Mouse (Mus musculus) testis, postnatal 10 days (tissue): Measurements from ENCODE around the gene Gtf2e1.

Source experiments
- DNase-seq: peaks from one replicate; pipeline ENCODE4 v3.0.0; 2021; ENCODE audit warnings: low spot score

Gene Gtf2e1

DNA sequence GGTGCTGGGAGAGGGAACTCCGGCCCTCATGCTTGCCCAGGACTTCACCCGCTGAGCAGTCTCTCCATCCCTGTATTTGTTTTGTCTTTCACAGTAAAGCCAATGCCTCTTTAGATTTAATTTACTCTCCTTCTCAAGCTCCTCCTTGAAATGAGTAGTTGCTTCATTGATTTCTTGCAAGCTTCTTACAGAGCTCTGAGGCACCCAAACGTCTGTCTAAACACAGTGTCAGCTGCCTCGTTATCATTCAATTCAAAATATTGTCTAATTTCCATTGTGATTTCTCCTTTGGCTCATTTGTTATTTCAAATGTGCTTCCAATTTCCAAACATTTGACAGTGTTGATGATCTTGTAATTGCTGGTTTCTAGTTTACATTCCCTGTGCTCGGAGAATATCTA, 6.7 kb upstream of the Gtf2e1 start:
- no peak for DNase-seq

DNA sequence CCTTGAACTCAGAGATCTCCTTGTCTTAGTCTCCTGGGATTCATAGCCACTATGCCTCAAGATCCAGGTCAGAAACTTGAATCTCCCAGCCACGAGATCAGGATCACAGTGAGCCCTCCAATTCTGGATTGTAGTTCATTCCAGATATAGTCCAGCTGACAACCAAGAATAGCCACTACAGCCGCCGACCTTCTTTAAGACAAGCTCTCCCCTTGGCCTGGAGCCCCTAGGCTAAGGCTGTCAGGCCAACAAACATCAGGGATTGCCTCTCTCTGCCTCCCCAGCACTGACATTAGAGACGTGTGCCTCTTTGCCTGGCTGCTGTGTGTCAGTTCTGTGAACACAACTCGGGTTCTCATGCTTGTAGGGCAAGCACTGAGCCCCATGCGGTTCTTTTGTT, 1.2 kb upstream of the Gtf2e1 start:
- no peak for DNase-seq

DNA sequence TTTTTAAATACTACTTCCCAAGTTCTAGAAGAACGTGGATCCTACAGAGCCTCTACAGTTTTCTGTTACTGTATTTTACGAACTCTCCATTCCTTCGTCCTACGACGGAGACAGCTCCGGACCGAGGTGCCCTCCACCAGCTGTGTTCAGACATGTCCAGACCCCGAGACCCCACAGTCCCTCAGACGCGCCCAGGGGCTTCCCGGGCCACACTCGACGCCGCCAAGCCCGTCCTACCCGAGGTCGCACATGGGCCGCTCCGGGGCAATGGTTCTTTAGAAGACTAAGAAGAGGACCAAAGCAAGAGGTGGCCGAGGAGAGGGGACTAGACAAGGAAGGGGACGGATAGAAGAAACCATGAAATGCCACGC, 364 bp downstream of the Gtf2e1 start:
- DNase-seq = no peak

DNA sequence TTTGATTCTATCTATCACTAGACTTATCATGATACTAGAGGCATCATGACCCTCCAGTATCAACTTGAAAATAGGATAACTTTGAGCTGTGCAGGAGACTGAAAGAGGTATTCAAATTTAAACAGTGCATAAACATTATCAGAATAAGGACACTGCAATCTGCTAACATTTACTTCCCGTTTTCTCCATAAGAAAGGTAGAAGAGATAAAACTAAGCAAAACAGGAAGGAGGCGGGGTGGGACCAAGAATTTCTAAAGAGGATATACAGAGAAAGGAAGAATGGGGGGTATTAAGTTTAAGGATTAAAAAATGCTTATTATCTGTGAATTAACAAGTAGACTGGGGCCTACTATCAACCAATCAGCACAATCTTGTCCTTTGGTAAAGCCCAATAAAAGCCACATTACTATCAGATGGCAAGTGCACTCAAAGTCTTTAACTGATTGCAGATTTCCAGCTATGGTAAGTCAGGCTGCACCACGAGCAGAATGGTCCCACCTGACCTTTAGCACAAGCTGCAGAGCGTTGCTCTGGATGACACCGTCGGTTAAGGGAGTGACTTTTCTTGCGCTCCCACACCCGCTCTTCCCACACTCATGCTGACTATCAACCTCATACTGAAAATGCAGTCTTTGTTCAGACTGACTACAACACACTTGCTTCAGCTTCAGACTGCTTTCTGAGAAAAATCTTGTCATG, 6.1 kb downstream of the Gtf2e1 start:
- no peak for DNase-seq

DNA sequence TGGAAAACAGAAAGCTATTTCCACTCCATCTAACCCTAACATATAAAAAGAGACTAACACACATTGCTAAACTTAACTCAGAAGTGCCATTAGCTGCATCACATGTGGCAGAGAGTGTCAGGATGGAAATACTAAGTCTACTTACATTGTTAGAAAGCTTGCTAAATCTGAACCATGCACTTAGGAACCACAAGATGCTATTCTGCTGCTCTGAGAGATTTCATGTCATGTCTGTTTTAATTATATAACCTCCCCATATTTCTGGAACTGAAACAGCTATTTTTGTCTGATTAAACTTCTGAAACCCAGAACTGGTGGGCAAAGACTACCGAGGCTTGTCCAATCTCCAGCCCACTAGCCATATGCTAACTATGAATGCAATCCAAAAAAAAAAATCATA, 7.5 kb downstream of the Gtf2e1 start:
- DNase-seq = no peak

DNA sequence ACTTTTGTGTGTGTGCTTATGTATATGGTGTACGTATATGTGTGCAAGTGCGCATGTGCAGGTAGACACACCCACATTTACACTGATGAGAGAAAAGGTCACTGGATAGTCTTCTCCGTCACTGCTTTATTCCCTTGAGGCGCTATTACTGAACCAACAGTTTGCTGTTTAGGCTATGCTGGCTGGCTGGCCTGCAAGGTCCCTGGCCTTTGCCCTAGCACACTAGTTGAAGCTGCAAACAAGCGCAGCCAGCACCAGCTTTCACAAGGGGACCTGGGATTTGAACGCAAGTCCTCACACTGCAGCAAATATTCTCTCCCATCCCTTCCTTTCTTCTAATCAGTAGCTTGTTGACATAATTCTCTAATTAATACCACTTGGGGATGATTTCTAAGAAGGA, 9.4 kb downstream of the Gtf2e1 start:
- DNase-seq = no peak

DNA sequence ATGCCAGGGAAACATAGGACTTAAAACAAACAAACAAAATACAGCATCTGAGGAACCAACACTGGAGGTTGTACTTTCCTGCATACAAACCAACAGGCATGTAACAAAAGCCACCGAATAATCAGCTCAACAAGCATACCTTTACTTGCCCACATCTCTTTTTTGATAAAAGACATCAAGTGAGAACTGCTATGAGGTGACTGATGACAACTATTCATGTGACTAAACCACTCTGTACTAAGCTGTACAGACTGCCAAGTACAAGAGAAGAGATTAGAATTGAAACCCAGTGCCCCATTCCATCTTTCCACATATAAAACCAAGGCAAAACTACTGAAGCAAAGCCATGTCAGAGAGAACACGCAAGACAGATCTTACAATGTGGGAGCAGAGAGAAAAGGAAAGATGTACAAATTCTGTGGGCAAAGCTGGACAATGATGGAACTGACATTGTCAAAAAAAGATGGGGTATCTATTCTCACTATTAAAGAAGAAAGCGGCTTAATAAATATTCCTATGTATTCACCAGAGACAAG, 12.8 kb downstream of the Gtf2e1 start:
- no peak for DNase-seq

DNA sequence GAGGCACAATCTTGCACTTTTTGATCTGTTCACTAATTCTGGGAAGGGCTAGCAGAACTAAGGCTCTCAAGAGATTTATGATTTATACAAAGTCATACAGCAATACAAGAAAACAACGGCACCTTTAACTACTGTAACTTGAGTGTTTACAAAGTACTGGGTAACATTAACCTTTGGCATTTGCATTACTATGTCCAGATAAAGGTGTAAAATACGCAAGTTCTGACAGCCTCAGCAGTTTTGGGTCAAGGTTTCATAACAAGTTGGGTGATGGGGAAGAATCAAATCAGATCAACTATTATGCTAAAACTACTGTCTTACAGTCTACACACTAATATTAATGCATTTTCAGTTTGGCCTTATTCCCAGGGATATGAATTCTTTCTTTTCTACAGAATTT, 14.5 kb downstream of the Gtf2e1 start:
- no peak for DNase-seq

DNA sequence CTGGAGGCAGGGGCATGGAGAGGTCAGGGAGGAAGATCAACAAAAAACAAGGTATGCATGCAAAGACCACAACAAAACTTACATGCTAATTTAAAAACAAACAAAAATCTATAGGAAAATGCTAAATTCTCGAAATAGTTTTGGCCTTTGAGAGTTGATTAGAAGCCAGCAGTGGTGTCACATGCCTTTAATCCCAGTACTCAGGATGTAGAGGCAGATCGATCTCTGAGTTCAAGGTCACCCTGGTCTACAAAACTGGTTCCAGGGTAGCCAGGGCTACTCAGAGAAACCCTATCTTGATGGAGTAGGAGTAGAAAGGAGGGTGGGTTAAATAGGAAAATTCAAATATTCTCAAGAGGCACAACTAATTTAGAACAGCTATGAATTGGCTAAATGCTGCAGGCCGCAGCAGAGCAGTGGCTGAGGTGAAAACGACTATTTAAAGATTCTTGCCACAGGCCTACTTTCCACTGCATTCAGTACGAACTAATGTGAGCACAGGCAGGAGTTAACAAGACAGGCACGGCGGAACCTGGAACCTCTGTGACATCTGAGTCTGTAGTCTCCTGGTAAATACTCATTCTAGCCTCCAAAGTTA, 17.4 kb downstream of the Gtf2e1 start:
- DNase-seq = no peak

DNA sequence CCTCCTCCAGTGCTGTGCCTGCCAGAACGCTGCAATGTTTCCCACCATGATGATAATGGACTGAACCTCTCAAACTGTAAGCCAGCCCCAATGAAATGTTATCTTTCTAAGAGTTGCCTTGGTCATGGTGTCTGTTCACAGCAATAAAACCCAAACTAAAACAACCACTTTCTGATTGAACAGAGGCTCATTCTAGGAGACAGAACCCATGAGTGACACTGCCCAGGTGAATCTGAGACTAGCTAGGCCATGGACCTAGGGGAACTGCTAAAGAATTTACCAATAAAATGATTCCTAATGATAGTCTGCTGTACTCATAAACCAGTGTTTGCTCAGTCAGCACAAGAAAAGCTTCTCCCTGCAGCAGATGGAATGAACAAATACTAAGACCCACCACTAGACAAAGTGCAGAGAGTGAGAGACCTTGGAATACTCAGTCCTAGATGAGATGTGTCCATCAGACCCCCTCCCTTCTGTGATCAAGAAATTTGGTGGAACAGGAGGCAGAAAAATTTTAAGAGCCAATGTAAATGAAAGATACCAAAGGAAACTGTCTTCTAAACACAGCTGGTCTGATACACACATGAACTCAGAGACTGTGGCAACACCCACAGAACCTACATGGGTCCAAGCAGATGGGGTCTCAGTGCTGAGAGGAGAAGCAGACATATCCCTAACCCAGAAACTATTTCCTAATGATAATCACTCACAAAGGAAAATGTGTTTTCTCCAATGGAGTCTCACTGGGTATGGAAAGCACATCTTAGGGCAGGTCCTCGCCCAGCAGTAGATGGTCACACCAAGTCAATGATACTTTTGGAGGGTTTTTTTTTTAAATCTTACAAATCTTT, 19.2 kb downstream of the Gtf2e1 start:
- DNase-seq = no peak

DNA sequence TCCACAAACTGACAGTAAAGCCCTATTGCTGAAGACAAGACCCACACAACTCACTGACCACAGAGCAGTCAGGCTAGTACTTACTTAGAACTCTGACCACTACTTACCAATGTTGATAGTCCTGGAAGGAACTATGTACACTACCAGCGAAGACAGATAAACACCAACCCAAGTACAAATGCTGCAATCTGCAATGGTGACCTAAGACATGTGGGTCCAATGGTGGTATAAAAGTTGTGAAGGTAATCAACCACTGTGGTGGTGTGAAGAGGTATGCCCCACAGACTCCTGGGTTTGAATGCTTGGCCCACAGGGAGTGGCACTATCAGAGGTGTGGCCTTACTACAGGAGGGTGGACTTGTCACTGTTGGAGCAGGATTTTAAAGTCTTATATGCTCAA, 19.9 kb downstream of the Gtf2e1 start:
- no peak for DNase-seq

DNA sequence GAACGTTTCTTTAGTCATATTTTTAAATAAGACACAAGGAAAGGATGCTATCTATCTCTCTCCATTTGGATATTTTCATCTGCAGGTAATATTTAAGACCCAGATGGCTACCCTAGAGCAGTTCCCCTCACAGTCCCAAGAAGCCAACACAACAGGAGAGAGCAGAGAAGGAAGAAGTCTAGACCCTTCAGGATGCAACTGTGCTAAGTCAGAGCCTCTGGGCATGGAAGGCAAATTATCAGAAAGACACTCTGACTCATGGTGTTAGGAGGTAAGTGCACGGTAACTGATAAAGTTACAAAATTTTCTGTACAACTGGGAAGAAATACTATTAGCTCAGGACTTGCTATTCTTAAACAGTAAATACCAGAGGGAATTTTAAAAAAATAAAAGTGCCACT, 20.9 kb downstream of the Gtf2e1 start:
- no peak for DNase-seq

DNA sequence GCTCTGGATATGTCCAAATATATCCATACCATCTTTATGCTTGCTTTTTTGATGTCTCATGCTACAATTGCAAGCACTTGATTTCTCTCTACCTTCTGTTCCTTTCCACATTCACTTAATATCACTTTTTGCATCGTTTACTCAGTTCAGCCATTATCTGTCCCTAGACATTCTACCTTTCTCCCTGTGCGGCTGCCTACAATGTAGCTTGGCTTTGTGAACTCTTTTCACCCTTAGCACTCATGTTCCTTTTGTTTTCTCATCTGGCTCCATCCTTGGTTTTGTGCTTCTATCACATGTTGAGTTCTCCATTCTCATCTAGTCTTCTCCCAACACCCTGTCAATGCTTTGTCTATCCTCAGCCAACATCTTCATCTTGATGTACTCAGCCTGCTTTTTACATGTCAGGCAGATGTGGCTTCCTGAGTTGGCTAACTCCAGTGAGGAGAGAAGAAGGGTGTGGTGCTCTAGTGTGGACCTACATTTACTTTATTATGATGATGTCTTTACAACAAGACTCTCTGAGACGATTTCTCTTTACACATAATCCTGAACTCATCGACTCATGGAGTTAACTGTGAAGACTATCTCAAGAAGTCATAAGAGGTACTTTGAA, 21.9 kb downstream of the Gtf2e1 start:
- no peak for DNase-seq

DNA sequence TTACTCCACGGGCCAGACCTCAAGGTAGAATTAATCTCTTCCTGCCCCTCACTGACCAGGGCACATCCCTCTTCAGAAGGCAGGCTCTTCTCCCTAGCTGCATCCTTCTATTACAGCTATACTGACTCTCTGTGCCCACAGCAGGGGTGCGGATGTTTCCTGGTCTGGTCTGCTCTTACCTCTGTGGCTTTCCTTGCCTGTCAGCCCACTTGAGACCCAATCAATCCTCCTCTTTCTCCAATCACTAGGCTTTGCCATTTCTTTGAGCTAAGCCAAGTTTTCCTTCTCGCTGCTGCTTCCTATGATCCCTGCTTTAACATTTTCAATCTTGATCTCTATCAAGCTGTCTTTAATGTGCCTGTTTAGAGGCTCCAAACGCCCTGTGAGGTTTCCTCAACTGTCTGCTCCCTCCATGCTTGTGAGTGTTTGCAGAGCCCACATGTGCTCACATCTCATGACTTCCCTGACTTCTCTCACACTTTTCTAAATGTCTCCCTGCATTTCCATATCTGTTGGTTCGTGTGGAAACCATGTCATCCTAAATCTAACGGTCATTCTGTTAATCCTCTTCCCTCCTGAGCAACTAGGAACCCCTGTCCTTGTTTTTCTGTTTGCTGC, 23.1 kb downstream of the Gtf2e1 start:
- DNase-seq = no peak

DNA sequence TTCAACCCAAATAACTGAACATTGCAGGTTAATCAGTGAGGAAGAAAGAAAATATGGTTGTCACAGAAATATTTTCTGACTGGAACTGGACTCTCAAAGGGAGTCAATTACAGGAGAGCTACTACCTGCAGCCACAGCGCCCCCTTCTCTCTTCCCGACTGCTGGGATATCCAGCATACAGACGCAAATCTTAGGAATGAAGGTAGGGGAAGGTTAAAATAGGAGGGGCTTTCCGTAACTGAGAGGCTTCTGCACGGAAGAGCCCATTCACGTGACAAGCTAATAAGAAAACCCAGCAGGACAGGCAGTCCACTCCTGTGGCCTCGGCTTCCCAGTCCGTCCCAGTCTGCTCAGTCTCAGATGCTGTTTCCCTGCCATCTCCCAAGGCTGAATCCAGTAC, 24.9 kb downstream of the Gtf2e1 start:
- no peak for DNase-seq

DNA sequence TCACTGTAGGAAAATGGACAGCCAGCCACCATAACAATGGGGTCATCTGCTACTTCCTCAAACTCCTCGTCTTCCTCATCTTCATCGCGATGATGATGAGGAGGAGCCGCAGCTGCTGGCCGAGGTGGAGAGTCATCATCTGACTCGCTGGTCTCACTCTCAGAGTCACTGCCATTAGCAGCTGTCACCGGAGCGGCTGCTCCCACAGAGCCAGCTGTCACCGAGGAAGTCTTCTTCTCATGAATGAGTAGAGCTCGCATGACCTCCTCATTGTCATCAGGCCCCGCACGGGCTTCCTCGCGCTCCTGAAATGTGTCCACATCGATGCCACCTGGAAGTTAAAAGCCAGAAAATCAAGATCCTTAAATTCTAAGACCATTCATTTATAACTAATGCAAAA, 28.1 kb downstream of the Gtf2e1 start:
- no peak for DNase-seq

DNA sequence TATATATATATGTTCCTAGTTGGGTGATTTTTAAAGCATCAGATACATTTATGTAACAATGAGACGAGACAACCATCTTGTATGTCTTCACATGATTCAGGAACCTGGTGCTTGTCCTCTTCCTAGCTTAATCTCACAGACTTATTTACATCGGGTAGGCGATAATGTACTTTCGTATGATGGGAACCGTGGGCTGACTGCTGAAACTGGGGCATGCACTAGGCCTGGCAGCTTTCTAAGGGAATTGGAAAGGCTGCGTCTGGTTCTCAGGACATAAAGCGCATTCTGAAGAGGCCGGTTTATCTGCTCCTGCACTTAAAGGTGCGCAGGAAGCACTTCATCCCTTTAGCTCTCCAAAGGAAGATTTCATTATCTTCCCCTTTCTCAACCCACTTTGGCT, 32.8 kb downstream of the Gtf2e1 start:
- DNase-seq = no peak

DNA sequence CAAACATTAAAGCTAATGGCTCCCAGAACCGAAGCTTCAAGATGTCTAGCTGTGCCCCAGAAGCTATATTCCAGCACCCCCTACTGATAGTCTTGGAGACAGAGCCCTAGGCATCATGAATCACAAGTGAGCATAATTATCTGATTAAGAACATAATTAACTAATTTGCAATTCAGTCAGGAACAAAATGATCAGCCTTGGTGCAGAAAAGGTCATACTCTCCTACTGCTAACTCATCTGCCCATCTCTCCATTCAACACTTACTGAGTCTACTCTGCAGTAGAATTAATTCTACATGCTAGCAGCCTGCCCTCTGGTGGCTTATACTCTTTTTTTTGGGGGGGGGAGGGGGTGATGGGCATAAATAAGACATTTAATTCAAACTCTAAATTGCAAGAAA, 35.1 kb downstream of the Gtf2e1 start:
- no peak for DNase-seq

DNA sequence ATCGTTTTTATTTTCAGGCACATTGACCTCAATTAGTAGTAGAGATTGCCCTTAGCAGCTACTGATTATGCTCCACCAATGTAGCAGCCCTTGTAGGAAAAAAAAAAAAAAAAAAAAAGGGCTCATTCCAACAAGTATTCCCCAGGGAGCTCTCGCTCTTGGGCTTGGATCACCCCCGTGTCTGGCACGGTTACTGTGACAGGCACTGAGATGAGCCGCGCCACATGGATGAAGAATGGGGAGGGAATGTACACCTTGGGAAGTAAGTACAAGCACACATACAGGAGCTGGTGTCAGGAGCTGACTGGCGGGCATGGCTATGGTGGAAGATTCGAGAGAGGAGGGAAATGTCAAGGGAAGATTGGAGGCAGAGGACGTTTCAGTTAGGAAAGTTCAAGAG, 41.0 kb downstream of the Gtf2e1 start:
- DNase-seq = no peak

DNA sequence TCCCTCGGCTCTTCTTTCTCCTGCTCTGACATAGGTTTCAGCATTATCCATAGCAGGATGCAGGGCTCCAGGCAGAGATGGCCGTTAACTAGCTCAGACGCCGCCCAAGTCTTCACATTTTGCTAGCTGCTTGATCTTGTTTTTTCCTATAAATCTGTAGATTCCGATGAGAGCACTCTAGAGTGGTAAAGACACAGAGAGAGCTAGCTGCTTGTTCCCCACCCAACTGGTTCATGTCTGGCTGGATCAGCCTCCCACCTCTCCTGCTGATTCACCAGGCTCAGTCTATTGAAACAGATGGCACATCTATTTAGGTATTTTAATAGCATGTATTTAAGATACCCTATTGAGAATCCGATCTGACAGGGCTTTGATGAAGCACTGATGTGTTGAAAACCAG, 44.6 kb downstream of the Gtf2e1 start:
- DNase-seq = no peak

DNA sequence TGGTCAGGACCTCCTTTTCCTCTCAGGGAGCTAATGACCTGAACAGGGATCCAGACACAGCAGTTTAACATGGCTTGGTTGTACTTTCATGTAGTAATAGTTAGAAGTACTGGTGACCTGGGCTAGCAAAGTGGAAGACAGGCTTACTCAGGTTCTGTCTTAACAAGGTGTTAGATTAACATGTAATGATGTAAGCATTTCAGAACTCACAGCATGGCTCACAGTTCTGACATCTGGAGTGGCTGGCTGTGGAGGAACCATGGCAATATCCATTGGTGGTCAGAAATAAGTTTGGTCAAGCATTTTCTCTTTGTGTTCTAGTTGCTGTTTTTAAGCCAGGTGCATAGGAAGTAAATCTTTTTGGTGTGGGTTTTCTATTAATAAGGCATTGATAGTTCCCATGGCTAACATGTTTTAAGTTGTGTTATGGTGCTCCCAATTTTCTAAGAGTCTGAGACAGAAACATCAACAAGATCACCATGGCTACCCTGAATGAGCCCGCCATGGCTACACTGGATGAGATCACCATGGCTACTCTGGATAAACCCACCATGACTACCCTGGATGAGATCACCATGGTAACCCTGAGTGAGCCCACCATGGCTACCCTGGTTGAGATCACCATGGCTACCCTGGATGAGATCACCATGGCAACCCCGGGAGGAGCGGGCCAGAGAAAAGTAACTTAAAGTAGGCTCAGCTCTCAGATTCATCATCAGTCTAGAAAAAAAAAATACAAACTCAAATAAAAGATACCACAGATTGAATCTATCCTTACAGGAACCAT, 52.6 kb downstream of the Gtf2e1 start:
- DNase-seq = no peak
